Mouse (Mus musculus): ENCODE measurements at regions not wholly inside any gene's neighbourhood (a gene's known extent, or its start where the extent isn't known, plus 50 kb on each side); places are given as distances from the start of the nearest gene placed in this dataset.

DNA sequence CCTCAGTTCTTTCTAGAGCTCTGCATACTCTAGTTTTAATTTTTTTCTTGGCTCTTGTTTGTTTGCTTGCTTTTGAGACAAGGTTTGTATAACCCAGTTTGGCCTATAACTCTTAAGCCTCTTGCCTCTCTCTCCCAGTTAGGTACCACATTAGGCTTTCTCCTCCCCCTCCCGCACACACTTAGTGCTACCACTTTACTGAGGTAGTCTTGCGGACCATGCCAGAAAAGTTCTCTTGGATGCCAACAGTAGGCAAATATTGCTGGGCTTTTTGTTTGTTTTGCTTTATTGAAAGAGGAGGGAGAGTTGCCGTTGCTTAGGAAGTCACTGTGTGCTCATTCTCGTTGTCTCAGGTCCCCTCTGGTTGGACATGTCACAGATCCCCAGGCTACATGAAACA lies 259.4 kb upstream of the Sall1 start:
- Histone ChIP-seq H3K9me3 (replicated peaks; ENCODE audit: control insufficient read depth, low read length) (no peaks in the 10 kb centered on the region), H3K27ac (ENCODE audit: low read length) (no peak overlapping the region), H3K4me1 (ENCODE audit: control insufficient read depth, insufficient read depth, low read length) (no peaks in the 10 kb centered on the region), H3K36me3 (ENCODE audit: control insufficient read depth, insufficient read depth) (no peaks in the 10 kb centered on the region), H3K4me2 (ENCODE audit: low read depth, low read length) (no peak overlapping the region), H3K27me3 (ENCODE audit: control insufficient read depth, insufficient read depth, low read length) (no peaks in the 10 kb centered on the region), H3K4me3 (ENCODE audit: low read length) (no peak overlapping the region), H3K9ac (ENCODE audit: low read length) (no peak overlapping the region)
- no peak for ATAC-seq (replicated peaks; ENCODE audit: extremely low read depth, insufficient read depth, low FRiP score)
- 78% methylated on average over 4 of the region's 4 CpGs for WGBS

DNA sequence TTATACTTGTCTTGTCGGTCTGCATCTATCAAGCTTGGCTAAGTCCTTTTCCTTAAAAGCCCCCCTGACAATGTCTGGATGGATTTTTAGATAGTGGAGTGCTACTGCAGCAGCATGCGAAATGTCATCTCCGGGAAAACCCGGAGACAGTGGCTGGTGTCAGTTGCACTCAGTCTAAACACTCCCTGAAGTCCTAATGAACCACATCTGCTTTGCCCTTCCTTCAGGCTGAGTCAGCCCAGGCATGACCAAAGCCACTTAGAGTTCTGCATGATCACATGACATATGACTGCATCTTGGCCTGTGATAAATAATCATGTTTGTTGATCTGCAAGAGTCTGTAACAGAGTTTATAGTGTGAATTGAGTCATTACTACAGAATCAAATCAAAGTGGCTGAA lies 255.7 kb upstream of the Sall1 start:
- Histone ChIP-seq H3K9me3 (replicated peaks; ENCODE audit: control insufficient read depth, low read length) (no peaks in the 10 kb centered on the region), H3K4me1 (ENCODE audit: control insufficient read depth, insufficient read depth, low read length) (no peaks in the 10 kb centered on the region), H3K36me3 (ENCODE audit: control insufficient read depth, insufficient read depth) (no peaks in the 10 kb centered on the region), H3K27ac (ENCODE audit: low read length) (no peak overlapping the region), H3K4me3 (ENCODE audit: low read length) (no peak overlapping the region), H3K9ac (ENCODE audit: low read length) (no peak overlapping the region), H3K27me3 (ENCODE audit: control insufficient read depth, insufficient read depth, low read length) (no peaks in the 10 kb centered on the region), H3K4me2 (ENCODE audit: low read depth, low read length) (no peak overlapping the region)
- ATAC-seq (replicated peaks; ENCODE audit: extremely low read depth, insufficient read depth, low FRiP score), result no peak
- 77% methylated on average over 4 of the region's 4 CpGs for whole genome bisulfite sequencing

DNA sequence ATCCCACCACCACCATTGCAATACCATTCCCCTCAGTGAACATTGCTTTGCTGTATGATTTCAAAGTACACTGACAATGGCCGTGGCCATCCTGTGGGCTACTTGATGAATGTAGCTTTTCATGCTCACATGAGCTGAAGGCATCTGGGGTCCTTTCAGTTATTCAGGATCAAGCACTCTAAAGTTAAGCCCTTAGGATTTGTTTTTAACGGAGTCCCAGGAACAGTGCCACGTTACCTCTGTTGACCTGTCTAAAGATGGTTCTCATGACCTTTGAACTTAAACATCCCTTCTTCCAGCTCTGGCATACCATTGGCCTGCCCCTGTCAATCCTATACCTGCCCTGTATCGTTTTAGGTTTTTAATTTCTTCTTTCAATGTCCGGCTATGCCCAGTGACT lies 251.7 kb upstream of the Sall1 start:
- Histone ChIP-seq H3K27me3 (ENCODE audit: control insufficient read depth, insufficient read depth, low read length) (no peaks in the 10 kb centered on the region; the same call in 1 of the 2 replicates), H3K4me3 (ENCODE audit: low read length) (no peak overlapping the region), H3K9ac (ENCODE audit: low read length) (no peak overlapping the region), H3K4me1 (ENCODE audit: control insufficient read depth, insufficient read depth, low read length) (no peaks in the 10 kb centered on the region), H3K9me3 (replicated peaks; ENCODE audit: control insufficient read depth, low read length) (no peaks in the 10 kb centered on the region), H3K4me2 (ENCODE audit: low read depth, low read length) (no peak overlapping the region), H3K27ac (ENCODE audit: low read length) (no peak overlapping the region), H3K36me3 (ENCODE audit: control insufficient read depth, insufficient read depth) (no peaks in the 10 kb centered on the region)
- 69% methylated on average over 5 of the region's 5 CpGs for whole genome bisulfite sequencing
- ATAC-seq (replicated peaks; ENCODE audit: extremely low read depth, insufficient read depth, low FRiP score), result no peak

DNA sequence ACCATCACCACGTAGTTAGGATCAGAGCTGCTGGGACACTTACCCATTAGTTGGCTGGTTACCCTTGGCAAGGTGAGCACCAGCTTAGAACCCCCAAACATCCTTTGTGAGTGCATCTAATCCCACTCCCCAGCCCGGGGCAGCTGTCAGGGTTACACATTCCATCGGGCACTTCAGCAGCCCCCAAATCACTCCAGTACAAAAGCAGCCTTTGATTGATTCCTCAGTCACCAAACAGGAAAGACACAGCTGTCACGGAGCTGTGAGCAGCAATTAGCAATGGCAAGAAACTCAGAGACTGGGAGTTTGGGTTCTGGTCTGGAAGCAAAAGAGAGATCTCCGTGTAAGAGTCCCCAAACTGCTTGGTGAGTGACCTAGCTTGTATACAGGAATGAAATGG lies 245.1 kb upstream of the Sall1 start:
- Histone ChIP-seq H3K9ac (ENCODE audit: low read length) (no peak overlapping the region), H3K27ac (ENCODE audit: low read length) (no peak overlapping the region), H3K27me3 (ENCODE audit: control insufficient read depth, insufficient read depth, low read length) (no peaks in the 10 kb centered on the region; the same call in 1 of the 2 replicates), H3K4me3 (ENCODE audit: low read length) (no peak overlapping the region), H3K9me3 (replicated peaks; ENCODE audit: control insufficient read depth, low read length) (no peaks in the 10 kb centered on the region), H3K4me2 (ENCODE audit: low read depth, low read length) (no peak overlapping the region), H3K4me1 (ENCODE audit: control insufficient read depth, insufficient read depth, low read length) (no peaks in the 10 kb centered on the region), H3K36me3 (ENCODE audit: control insufficient read depth, insufficient read depth) (no peaks in the 10 kb centered on the region)
- WGBS, result 22% methylated on average over 5 of the region's 5 CpGs
- ATAC-seq (replicated peaks; ENCODE audit: extremely low read depth, insufficient read depth, low FRiP score), result no peak

DNA sequence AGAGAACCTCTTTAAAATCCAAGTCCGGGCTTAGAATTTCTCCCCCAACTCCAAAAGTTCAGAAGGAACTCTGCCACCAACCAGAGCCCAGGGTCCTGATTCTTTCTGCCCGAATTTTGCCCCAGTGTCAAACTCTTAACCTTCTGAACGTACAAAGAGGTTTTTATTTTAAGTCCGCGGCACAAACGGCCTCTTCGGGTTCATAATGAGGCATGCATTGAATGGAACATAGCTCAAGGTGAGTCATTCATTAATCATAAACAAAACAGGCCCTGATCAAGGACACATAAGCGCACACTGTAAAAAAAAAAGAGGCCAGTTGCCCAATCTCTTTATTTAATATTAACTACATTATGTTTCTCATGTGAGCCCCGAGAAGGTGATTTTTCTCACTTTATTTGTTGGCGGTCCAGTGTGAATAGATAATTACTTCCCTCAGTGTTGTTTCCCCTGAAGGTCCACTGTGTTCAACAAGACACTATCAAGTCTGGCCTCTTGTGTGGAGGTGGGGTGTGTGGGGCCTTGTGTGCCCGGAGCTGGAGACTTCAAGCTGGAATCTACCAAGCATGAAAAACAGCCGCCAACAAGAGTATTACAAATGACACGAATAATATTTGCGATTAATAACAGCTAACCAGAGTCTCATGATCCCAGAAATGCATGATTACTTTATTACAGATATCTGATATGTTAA lies 241.1 kb upstream of the Sall1 start:
- Histone ChIP-seq H3K27ac (ENCODE audit: low read length) (no peak overlapping the region), H3K4me2 (ENCODE audit: low read depth, low read length) (no peak overlapping the region), H3K9ac (ENCODE audit: low read length) (no peak overlapping the region), H3K9me3 (replicated peaks; ENCODE audit: control insufficient read depth, low read length) (no peaks in the 10 kb centered on the region), H3K4me3 (ENCODE audit: low read length) (no peak overlapping the region), H3K27me3 (ENCODE audit: control insufficient read depth, insufficient read depth, low read length) (no peaks in the 10 kb centered on the region), H3K4me1 (ENCODE audit: control insufficient read depth, insufficient read depth, low read length) (no peaks in the 10 kb centered on the region), H3K36me3 (ENCODE audit: control insufficient read depth, insufficient read depth) (no peaks in the 10 kb centered on the region)
- WGBS, result 83% methylated on average over 14 of the region's 14 CpGs
- no peak for ATAC-seq (replicated peaks; ENCODE audit: extremely low read depth, insufficient read depth, low FRiP score)

DNA sequence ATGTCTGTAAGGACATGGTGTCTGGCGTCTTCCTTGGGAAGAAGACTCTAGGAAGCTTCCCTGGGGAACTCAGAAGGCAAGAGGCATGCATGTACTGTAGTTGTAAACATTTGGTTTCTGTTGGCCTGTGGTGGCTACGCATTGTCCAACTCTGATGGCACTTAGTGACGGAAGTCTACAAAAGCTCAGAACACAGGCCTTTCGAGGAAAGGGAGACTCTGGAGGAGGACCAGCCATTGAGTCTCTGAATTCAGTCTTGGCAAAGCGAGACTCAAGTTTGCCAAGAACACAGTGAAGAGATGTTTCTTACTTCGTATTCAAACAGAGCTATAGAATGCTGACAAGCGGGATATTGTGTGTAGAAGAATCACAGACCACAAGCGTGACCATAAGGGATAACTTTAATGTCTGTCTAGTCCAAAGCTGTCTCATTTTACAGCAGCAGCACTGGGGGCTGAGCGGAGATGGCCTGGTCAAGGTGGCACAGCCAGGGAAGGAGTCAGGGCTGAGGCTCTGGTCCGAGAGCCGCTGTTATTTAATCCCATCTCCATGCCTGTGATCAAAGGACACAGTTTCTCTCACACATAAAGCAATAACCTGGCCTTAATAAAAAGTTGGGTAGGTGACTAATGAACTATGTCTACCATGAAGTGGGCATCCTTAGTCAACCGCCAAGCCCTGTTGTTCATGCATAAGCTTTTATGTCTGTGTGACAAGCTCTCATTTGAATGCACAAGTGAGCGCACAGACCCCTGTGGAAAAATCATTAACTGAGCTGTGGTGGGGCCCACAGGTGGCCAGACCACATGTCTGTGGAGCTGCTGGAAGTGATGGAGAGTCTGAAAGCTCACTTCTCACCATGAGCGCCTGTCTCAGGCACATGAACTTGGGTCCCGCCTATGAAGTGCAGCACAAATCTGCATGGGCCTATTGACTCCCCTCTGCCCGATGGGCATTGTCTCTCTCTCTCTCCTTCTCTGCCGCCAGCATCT lies 239.4 kb upstream of the Sall1 start:
- no peaks in the 10 kb centered on the region for H3K36me3 ChIP-seq (ENCODE audit: control insufficient read depth, insufficient read depth)
- no peak overlapping the region for H3K27ac ChIP-seq (ENCODE audit: low read length)
- no peaks in the 10 kb centered on the region for H3K4me1 ChIP-seq (ENCODE audit: control insufficient read depth, insufficient read depth, low read length)
- no peak overlapping the region for H3K9ac ChIP-seq (ENCODE audit: low read length)
- no peak overlapping the region for H3K4me2 ChIP-seq (ENCODE audit: low read depth, low read length)
- H3K27me3 ChIP-seq (ENCODE audit: control insufficient read depth, insufficient read depth, low read length), result no peaks in the 10 kb centered on the region
- no peak for ATAC-seq (replicated peaks; ENCODE audit: extremely low read depth, insufficient read depth, low FRiP score)
- WGBS, result 89% methylated on average over 17 of the region's 17 CpGs
- H3K4me3 ChIP-seq (ENCODE audit: low read length), result no peak overlapping the region
- no peaks in the 10 kb centered on the region for H3K9me3 ChIP-seq (replicated peaks; ENCODE audit: control insufficient read depth, low read length)

DNA sequence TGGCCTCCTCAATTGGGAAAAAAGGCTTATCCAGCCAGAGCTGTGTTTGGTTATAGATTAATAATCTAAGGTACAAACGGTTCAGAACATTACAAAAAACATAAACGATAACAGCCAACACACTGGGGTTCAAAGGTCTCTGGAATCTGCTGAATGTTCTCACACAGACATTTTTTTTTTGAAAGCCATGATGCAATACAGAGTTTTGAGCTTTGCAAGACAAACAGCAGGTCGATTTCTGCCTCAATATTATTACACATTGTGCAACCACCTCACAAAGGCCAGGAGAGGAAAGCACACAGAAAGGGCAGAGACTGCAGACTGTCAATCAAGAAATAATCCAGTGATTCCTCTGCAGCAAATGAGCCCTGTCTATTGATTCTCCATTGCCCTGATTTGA lies 235.9 kb upstream of the Sall1 start:
- no peak overlapping the region for H3K4me2 ChIP-seq (ENCODE audit: low read depth, low read length)
- no peaks in the 10 kb centered on the region for H3K9me3 ChIP-seq (replicated peaks; ENCODE audit: control insufficient read depth, low read length)
- H3K36me3 ChIP-seq (ENCODE audit: control insufficient read depth, insufficient read depth), result no peaks in the 10 kb centered on the region
- H3K4me1 ChIP-seq (ENCODE audit: control insufficient read depth, insufficient read depth, low read length), result no peaks in the 10 kb centered on the region
- H3K27ac ChIP-seq (ENCODE audit: low read length), result no peak overlapping the region
- 65% methylated on average over 3 of the region's 3 CpGs for WGBS
- no peaks in the 10 kb centered on the region for H3K27me3 ChIP-seq (ENCODE audit: control insufficient read depth, insufficient read depth, low read length)
- H3K9ac ChIP-seq (ENCODE audit: low read length), result no peak overlapping the region
- H3K4me3 ChIP-seq (ENCODE audit: low read length), result no peak overlapping the region
- no peak for ATAC-seq (replicated peaks; ENCODE audit: extremely low read depth, insufficient read depth, low FRiP score)

DNA sequence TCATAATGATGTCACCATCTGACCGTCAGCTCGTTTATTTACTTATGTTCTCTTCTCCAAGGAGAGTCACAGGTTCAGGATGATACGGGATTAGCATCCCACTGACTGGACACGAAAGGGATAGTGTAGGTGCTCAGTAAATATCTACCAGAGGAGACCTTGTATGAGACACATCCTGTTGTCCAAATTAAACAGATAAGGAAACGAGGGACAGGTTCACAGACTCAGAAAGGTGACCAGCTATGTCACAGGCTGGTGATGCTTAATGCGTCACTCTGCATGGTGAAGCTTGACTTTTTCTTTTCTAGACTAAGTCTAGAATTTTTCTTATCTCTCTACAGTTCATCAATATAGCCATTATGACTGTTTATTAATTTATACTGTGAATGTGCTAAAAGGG lies 235.2 kb upstream of the Sall1 start:
- H3K9me3 ChIP-seq (replicated peaks; ENCODE audit: control insufficient read depth, low read length), result no peaks in the 10 kb centered on the region
- H3K36me3 ChIP-seq (ENCODE audit: control insufficient read depth, insufficient read depth), result no peaks in the 10 kb centered on the region
- no peak overlapping the region for H3K27ac ChIP-seq (ENCODE audit: low read length)
- H3K27me3 ChIP-seq (ENCODE audit: control insufficient read depth, insufficient read depth, low read length), result peaks cover 3% of the 10 kb centered on the region; the same call in 1 of the 2 replicates
- ATAC-seq (replicated peaks; ENCODE audit: extremely low read depth, insufficient read depth, low FRiP score), result no peak
- H3K4me2 ChIP-seq (ENCODE audit: low read depth, low read length), result no peak overlapping the region
- no peak overlapping the region for H3K4me3 ChIP-seq (ENCODE audit: low read length)
- H3K9ac ChIP-seq (ENCODE audit: low read length), result no peak overlapping the region
- H3K4me1 ChIP-seq (ENCODE audit: control insufficient read depth, insufficient read depth, low read length), result no peaks in the 10 kb centered on the region
- 76% methylated on average over 6 of the region's 6 CpGs for WGBS

DNA sequence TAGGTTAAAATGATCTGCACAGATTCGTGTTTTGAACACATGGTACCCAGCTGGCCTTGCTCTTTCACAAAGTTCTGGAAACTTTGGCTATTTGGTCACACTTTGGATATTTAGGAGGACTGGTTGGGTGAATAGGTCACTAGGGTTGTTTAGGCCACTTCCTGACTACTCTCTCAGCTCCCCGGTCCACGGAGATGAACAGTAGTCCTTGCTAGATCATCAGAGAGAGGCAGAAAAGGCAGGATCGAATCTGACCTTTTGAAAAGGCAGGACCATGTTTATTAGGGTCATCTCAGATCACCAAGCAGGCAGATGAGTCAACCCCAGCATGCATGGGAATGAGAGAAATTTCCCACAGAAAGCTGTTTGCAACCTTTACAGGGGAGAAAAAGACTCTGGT lies 229.3 kb upstream of the Sall1 start:
- Histone ChIP-seq H3K9me3 (replicated peaks; ENCODE audit: control insufficient read depth, low read length) (no peaks in the 10 kb centered on the region; the same call in 1 of the 2 replicates), H3K27me3 (ENCODE audit: control insufficient read depth, insufficient read depth, low read length) (peaks cover 21% of the 10 kb centered on the region; the same call in 1 of the 2 replicates), H3K4me2 (ENCODE audit: low read depth, low read length) (no peak overlapping the region), H3K4me1 (ENCODE audit: control insufficient read depth, insufficient read depth, low read length) (no peaks in the 10 kb centered on the region), H3K27ac (ENCODE audit: low read length) (no peak overlapping the region), H3K36me3 (ENCODE audit: control insufficient read depth, insufficient read depth) (no peaks in the 10 kb centered on the region), H3K9ac (ENCODE audit: low read length) (no peak overlapping the region), H3K4me3 (ENCODE audit: low read length) (no peak overlapping the region)
- ATAC-seq (replicated peaks; ENCODE audit: extremely low read depth, insufficient read depth, low FRiP score), result no peak
- WGBS, result 70% methylated on average over 4 of the region's 4 CpGs
